Mouse (Mus musculus) heart, adult 2 months (tissue): ENCODE measurements around the gene Elovl6.

Experiments used
- CTCF ChIP-seq: fragments of 200-600 bp; IDR thresholded peaks from 2 replicates; pipeline ENCODE4 v1.8.1; 2022; ENCODE audit warnings: antibody characterized with exemption, mild to moderate bottlenecking, moderate library complexity
- EP300 ChIP-seq: fragments of 200-500 bp; IDR thresholded peaks from 2 replicates; pipeline ENCODE4 v1.6.1; 2011; ENCODE audit warnings: low read depth, low read length, control low read depth; ENCODE audit not compliant: insufficient read depth
- POLR2A ChIP-seq: fragments of 200-500 bp; IDR thresholded peaks from 2 replicates; pipeline ENCODE4 v1.6.1; 2011; ENCODE audit warnings: mild to moderate bottlenecking, low read depth, low read length, control low read depth; ENCODE audit not compliant: insufficient read depth

DNA sequence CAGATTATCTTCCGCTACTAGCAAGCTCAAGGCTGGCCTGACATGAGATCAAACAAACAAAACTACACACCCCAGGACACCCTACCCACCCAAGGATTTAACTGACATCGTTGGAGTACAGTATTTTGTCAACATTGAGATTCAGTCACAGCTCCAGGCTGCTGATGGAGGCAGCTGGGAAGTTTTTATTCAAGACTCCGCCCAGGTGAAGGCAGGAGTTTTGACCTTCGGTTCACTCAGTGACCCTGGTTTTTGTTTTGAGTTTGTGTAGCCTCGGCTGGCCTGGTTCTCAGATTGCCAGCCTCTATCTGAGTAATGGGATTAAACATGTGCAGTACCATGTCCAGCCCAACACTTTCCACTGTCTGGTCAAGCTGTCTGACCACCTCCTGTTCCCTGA, 17.4 kb downstream of the Elovl6 start:
- TF ChIP-seq CTCF (no peak), POLR2A (no peak), EP300 (no peak)
